In genomic region chr10:30842643-30843437, GRCm38 (mm10) we compare ENCODE assay signal across 8 mouse cellular contexts. TPM values are rescaled to one million over a fixed set of nuclear protein-coding genes. Genes with fewer than 3 reads are reported as not detected.
A peak's percentile ranks its signal among the peaks of the same experiment; 100 is the strongest.
DNase-seq lines count a peak whose midpoint lies in the region; ATAC-seq and TF ChIP-seq lines count a peak whose summit lies in the region.

Gene Hey2, minus strand, starts transcription at chr10:30842801.

- no peak for TF ChIP-seq EP300 in lung, postnatal 0 days (IDR thresholded peaks at IDR 0.05)

- H3K27me3 ChIP-seq in Patski: peaks cover 71% of the 10 kb centered on the region
- H3K27me3 ChIP-seq in hindbrain, embryonic 11.5 days (ENCODE audit: control insufficient read depth, insufficient read depth, low read length): peaks cover 16% of the 10 kb centered on the region
- H3K27me3 ChIP-seq in lung, postnatal 0 days (replicated peaks; ENCODE audit: insufficient read depth, low read length): peaks cover 23% of the 10 kb centered on the region; the same call in 1 of the 2 replicates

- H3K4me1 ChIP-seq in hindbrain, embryonic 11.5 days (replicated peaks; ENCODE audit: control insufficient read depth, insufficient read depth, low read length): no peaks in the 10 kb centered on the region; the same call in 1 of the 2 replicates
- peaks cover 3% of the 10 kb centered on the region; the same call in 1 of the 2 replicates for H3K4me1 ChIP-seq in lung, postnatal 0 days (ENCODE audit: insufficient read depth, low read depth, low read length)

- peak; percentile 99 for ATAC-seq in Patski
- ATAC-seq in hindbrain, embryonic 11.5 days (ENCODE audit: low FRiP score): peak; percentile 99
- peak; percentile 99 for ATAC-seq in lung, postnatal 0 days

- TF ChIP-seq CTCF in Patski (IDR thresholded peaks at IDR 0.05): no peak
- peak; percentile 23; the same call in 1 of the 2 replicates for TF ChIP-seq CTCF in lung, postnatal 0 days (IDR thresholded peaks at IDR 0.05)

- 0 out of 2 replicates have a peak within 1 kb of the TSS, but pooled peaks have one; percentile 7 for H3K27ac ChIP-seq in hindbrain, embryonic 11.5 days (ENCODE audit: low read depth, low read length)
- H3K27ac ChIP-seq in lung, postnatal 0 days (ENCODE audit: low read length): no peak within 1 kb of the TSS

- under 1% methylated on average over 66 of the region's 70 CpGs for WGBS in hindbrain, embryonic 11.5 days
- under 1% methylated on average over 67 of the region's 70 CpGs for WGBS in lung, postnatal 0 days

- CTCF ChIA-PET in Patski (lab: Charles Lee): no interaction called here

- POLR2A ChIA-PET in Patski (lab: Charles Lee): no interaction called here

- no peaks in the 10 kb centered on the region for H3K36me3 ChIP-seq in hindbrain, embryonic 11.5 days (ENCODE audit: control insufficient read depth, insufficient read depth, low read length)
- no peaks in the 10 kb centered on the region for H3K36me3 ChIP-seq in lung, postnatal 0 days (ENCODE audit: insufficient read depth, low read length)

- in situ Hi-C loops in Patski (cut with MboI; ENCODE audit: low pct_unique_long_range_greater_than_20kb): no loop called here

- peak; percentile 55 for DNase-seq in Patski (ENCODE audit: low read depth, low spot score)
- peak; percentile 100 for DNase-seq in cerebellum, postnatal 14 days
- DNase-seq in frontal cortex, postnatal 10 days (ENCODE audit: low spot score in 2 of 2): peak; percentile 95 to 97
- DNase-seq in hindbrain, embryonic 11.5 days (ENCODE audit: low spot score): peak; percentile 99
- DNase-seq in layer of hippocampus, postnatal 10 days (ENCODE audit: low spot score in 2 of 2): peak; percentile 98 to 99
- DNase-seq in lung, postnatal 0 days (ENCODE audit: low spot score): peak; percentile 97
- peak; percentile 98 for DNase-seq in ovary, postnatal 10 days (ENCODE audit: low spot score)
- peak; percentile 90 for DNase-seq in thymus, postnatal 0 days (ENCODE audit: low spot score)

- H3K9me3 ChIP-seq in hindbrain, embryonic 11.5 days (ENCODE audit: control insufficient read depth, low read length): no peaks in the 10 kb centered on the region
- H3K9me3 ChIP-seq in lung, postnatal 0 days (ENCODE audit: low read length): no peaks in the 10 kb centered on the region

- peak within 1 kb of the TSS; percentile 88 for H3K4me2 ChIP-seq in hindbrain, embryonic 11.5 days (replicated peaks; ENCODE audit: low read depth, low read length)
- peak within 1 kb of the TSS; percentile 88 for H3K4me2 ChIP-seq in lung, postnatal 0 days (replicated peaks; ENCODE audit: low read depth, low read length)

- peak within 1 kb of the TSS; percentile 52; the same call in 1 of the 2 replicates for H3K9ac ChIP-seq in hindbrain, embryonic 11.5 days (ENCODE audit: low read depth, low read length)
- no peak within 1 kb of the TSS for H3K9ac ChIP-seq in lung, postnatal 0 days (replicated peaks; ENCODE audit: low read depth)

- H3K4me3 ChIP-seq in hindbrain, embryonic 11.5 days (ENCODE audit: low read depth, low read length): peak within 1 kb of the TSS; percentile 61
- peak within 1 kb of the TSS; percentile 51 for H3K4me3 ChIP-seq in lung, postnatal 0 days (ENCODE audit: low read depth, low read length)

RNA-seq across cellular contexts. Expression of gene Hey2, which starts in this region (rescaled TPM):
- 0.13 TPM for polyA plus RNA-seq in Patski (2021)
- polyA plus RNA-seq in hindbrain, embryonic 11.5 days (2014; fragmentation: Nextera tagmentation; extraction: Ambion mirVana): 4.9 and 7.3 TPM in 2 replicates
- total RNA-seq in layer of hippocampus, postnatal 10 days (2021): 1 to 10 TPM; 3.5 to 4.9 TPM
- polyA plus RNA-seq in lung, postnatal 0 days (2015; fragmentation: Nextera tagmentation; extraction: Ambion mirVana): 2.5 and 2.8 TPM in 2 replicates
- polyA plus RNA-seq in thymus, postnatal 0 days (2015; fragmentation: Nextera tagmentation; extraction: Ambion mirVana): 0.51 and 0.82 TPM in 2 replicates

Comparison
In these comparisons a context has a peak if more than half of its experiments do, and no peak if none do; other contexts are left out.
1. Peak in DNase-seq and ATAC-seq in Patski; RNA of the gene not detected or under 1 TPM.
2. Peak in DNase-seq in thymus, postnatal 0 days; RNA of the gene not detected or under 1 TPM.